Mouse (Mus musculus) left cerebral cortex, adult 2 months (tissue): ENCODE data around the gene Olfr730. TPM values are rescaled to one million over a fixed set of nuclear protein-coding genes. Genes with fewer than 3 reads are reported as not detected.

ENCODE experiments used
- DNase-seq, 2 experiments: peaks; one replicate each; pipeline ENCODE4 v3.0.0; 2021 to 2022; ENCODE audit warnings: low spot score in 2 of 2, mixed read lengths in 1 of 2; ENCODE audit errors: extremely low spot score in 1 of 2
- H3K27ac ChIP-seq: fragments of 200-600 bp; 2 replicates; pipeline ENCODE4 v1.8.1; 2022
- H3K4me3 ChIP-seq: fragments of 200-600 bp; 2 replicates; pipeline ENCODE4 v1.8.1; 2022
- CTCF ChIP-seq: fragments of 200-600 bp; IDR thresholded peaks from 2 replicates; pipeline ENCODE4 v1.8.1; 2022; ENCODE audit warnings: antibody characterized with exemption, mild to moderate bottlenecking, moderate library complexity
- intact Hi-C: fragments of 180-260 bp; cut with DNase I; formaldehyde crosslinking; loops from one replicate; pipeline ENCODE4 v1.15.1; 2025
- long read RNA-seq, 2 experiments: library from polyadenylated mRNA; stranded (forward); transcript quantifications; one replicate each; pipeline ENCODE4 v2.0.0; 2021; ENCODE audit warnings: borderline mapping rate in 2 of 2
- total RNA-seq, 2 experiments: library from RNA; stranded (reverse); gene quantifications; 2 replicates each; pipeline ENCODE4 v1.2.3; 2021

The Olfr730 gene
- not detected for total RNA-seq
- long read RNA-seq, experiment 1 = 0 reads
- long read RNA-seq, experiment 2 = 0 reads

DNA sequence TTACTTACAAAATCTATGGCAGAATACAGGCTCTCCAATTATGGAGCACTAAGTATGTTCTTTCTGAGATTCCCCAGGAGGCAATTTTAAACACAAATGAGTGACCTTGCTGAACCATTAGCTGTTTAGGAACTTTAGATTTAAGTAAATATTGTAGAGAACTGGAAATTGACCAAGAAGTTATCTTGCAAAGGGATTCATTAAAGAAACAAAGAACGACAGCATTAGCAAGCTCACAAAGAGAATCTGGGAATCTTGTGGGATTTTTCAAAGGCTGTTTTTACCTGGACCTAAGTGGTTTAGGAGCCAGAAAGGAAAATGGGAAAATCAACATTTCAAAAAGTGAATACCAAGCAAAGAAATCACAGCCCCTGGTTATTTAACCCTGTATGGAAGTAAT, at the start of gene Olfr730:
Gene Olfr730, minus strand, starts transcription at position 101 of the 400 bp plus-strand sequence.
- intact Hi-C loops = no loop called here
- DNase-seq = no peak
- H3K4me3 ChIP-seq = no peak within 1 kb of the TSS
- H3K27ac ChIP-seq = no peak within 1 kb of the TSS
- no peak for TF ChIP-seq CTCF

DNA sequence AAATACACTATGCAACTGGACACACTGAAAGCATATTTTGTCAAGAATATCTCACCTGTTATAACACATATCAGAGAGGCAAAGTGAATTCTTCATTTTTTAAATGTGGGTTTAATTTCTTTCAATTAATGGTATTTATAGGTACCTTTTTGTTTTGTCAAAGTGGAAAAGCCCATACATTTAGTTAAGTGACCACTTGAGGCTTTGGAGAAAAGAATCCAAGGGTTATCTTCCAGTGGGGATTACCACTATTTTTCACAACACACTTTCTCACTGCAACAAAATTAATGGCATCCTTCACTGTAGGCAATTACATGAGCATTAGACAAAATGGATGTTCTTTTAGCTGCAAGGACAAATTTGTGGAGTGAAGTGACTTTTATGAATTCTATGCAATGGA, 35.2 kb downstream of the Olfr730 start, which contains the start of gene Olfr729:
Gene Olfr729, minus strand, starts transcription at position 101 of the 400 bp plus-strand sequence.
- no peak for TF ChIP-seq CTCF
- Histone ChIP-seq H3K4me3 (no peak within 1 kb of the TSS), H3K27ac (no peak within 1 kb of the TSS)
- no peak for DNase-seq
- intact Hi-C loops = no loop called here

DNA sequence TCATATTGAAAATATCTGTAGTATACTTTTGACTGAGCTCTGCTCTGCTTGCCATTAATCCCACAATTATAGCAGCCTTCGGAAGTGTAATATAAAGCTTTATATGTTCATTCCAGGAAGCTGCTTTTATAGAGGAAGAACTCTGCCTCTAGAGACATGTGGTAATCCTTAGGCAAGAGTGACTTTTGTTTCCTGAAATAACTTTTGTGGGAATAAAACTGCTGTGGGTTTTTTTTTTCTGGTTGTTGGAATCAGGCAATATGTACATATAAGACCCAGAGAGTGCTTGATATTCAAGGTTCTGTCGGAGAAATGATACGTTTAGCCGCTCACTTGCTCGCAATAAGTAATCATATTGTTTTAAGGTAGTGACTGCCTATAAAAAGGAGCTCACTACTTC, 45.4 kb downstream of the Olfr730 start, which contains the start of gene Olfr728:
Gene Olfr728, minus strand, starts transcription at position 101 of the 400 bp plus-strand sequence.
- no peak for DNase-seq
- H3K27ac ChIP-seq = no peak within 1 kb of the TSS
- TF ChIP-seq CTCF = no peak
- intact Hi-C loops = no loop called here
- H3K4me3 ChIP-seq = no peak within 1 kb of the TSS

Other genes starting within 250 kb of the Olfr730 start
- gene Olfr724, start 224.9 kb downstream of the Olfr730 start, total RNA-seq = not detected
- not detected for gene Olfr725, start 147.8 kb downstream of the Olfr730 start, total RNA-seq
- gene Olfr726, start 97.2 kb downstream of the Olfr730 start, total RNA-seq = not detected
- gene Olfr727, start 65.0 kb downstream of the Olfr730 start, total RNA-seq = not detected
- gene Olfr728, start 45.5 kb downstream of the Olfr730 start, total RNA-seq = not detected
- gene Olfr729, start 35.3 kb downstream of the Olfr730 start, total RNA-seq = not detected
- not detected for gene Olfr731, start 53.7 kb upstream of the Olfr730 start, total RNA-seq
- gene Olfr732, start 96.0 kb upstream of the Olfr730 start, total RNA-seq = not detected
- not detected for gene Olfr733, start 113.3 kb upstream of the Olfr730 start, total RNA-seq
- not detected for gene Olfr734, start 138.6 kb upstream of the Olfr730 start, total RNA-seq
- not detected for gene Olfr735, start 160.7 kb upstream of the Olfr730 start, total RNA-seq
- gene Tlr11, start 169.7 kb upstream of the Olfr730 start, total RNA-seq = not detected
- gene Olfr736, start 193.0 kb upstream of the Olfr730 start, total RNA-seq = not detected
- gene Olfr738, start 219.4 kb upstream of the Olfr730 start, total RNA-seq = not detected
- not detected for gene Olfr739, start 230.4 kb upstream of the Olfr730 start, total RNA-seq